Mouse (Mus musculus) midbrain, embryonic 11.5 days (tissue): Measurements from ENCODE around the gene Ren1. TPM values are rescaled to one million over a fixed set of nuclear protein-coding genes. Genes with fewer than 3 reads are reported as not detected.

Experiments used
- ATAC-seq: fragments of 200-750 bp; cut with Nextera tagmentation; 2 replicates; pipeline ENCODE4 v1.8.0; 2017; ENCODE audit warnings: moderate TSS enrichment, moderate library complexity; ENCODE audit not compliant: low FRiP score
- DNase-seq: peaks from one replicate; pipeline ENCODE4 v3.0.0; 2015; ENCODE audit warnings: low spot score; ENCODE audit errors: missing footprints
- H3K27ac ChIP-seq: fragments of 300-500 bp; sonication (generic); 2 replicates; pipeline ENCODE4 v1.5.1; 2014; ENCODE audit warnings: low read depth, low read length
- H3K27me3 ChIP-seq: fragments of 300-500 bp; sonication (generic); 2 replicates; pipeline ENCODE4 v1.6.1; 2014; ENCODE audit warnings: mild to moderate bottlenecking, low read length, moderate library complexity, mixed read lengths; ENCODE audit not compliant: control insufficient read depth, insufficient read depth
- H3K36me3 ChIP-seq: fragments of 300-500 bp; sonication (generic); 2 replicates; pipeline ENCODE4 v1.6.1; 2014; ENCODE audit warnings: mild to moderate bottlenecking, low read length, moderate library complexity, mixed read lengths; ENCODE audit not compliant: control insufficient read depth, insufficient read depth
- H3K4me1 ChIP-seq: fragments of 300-500 bp; sonication (generic); 2 replicates; pipeline ENCODE4 v1.6.1; 2014; ENCODE audit warnings: low read length; ENCODE audit not compliant: control insufficient read depth, insufficient read depth
- H3K4me2 ChIP-seq: fragments of 300-500 bp; sonication (generic); 2 replicates; pipeline ENCODE4 v1.6.1; 2014; ENCODE audit warnings: mild to moderate bottlenecking, moderate library complexity
- H3K4me3 ChIP-seq: fragments of 300-500 bp; sonication (generic); 2 replicates; pipeline ENCODE4 v1.5.1; 2014; ENCODE audit warnings: low read depth, low read length
- H3K9ac ChIP-seq: fragments of 300-500 bp; sonication (generic); 2 replicates; pipeline ENCODE4 v1.6.1; 2014; ENCODE audit warnings: low read length
- H3K9me3 ChIP-seq: fragments of 300-500 bp; sonication (generic); 2 replicates; pipeline ENCODE4 v1.6.1; 2016; ENCODE audit warnings: low read length; ENCODE audit not compliant: control insufficient read depth
- WGBS: fragments of 180-500 bp; shearing (Covaris S2); extraction: QIAGEN DNeasy Blood & Tissue Kit; methylation state at CpG from one replicate; pipeline ENCODE4 v1.1.7; 2014; 5-methylcytosine and 5-hydroxymethylcytosine counted together
- polyA plus RNA-seq: library from polyadenylated mRNA; unstranded; fragments of >200 nt; fragmentation: Nextera tagmentation; extraction: Ambion mirVana; gene quantifications from 2 replicates; pipeline ENCODE4 v1.2.1, GENCODE M21; 2014

Gene Ren1
- polyA plus RNA-seq, 1 experiment from 2014 or later, result not detected

DNA sequence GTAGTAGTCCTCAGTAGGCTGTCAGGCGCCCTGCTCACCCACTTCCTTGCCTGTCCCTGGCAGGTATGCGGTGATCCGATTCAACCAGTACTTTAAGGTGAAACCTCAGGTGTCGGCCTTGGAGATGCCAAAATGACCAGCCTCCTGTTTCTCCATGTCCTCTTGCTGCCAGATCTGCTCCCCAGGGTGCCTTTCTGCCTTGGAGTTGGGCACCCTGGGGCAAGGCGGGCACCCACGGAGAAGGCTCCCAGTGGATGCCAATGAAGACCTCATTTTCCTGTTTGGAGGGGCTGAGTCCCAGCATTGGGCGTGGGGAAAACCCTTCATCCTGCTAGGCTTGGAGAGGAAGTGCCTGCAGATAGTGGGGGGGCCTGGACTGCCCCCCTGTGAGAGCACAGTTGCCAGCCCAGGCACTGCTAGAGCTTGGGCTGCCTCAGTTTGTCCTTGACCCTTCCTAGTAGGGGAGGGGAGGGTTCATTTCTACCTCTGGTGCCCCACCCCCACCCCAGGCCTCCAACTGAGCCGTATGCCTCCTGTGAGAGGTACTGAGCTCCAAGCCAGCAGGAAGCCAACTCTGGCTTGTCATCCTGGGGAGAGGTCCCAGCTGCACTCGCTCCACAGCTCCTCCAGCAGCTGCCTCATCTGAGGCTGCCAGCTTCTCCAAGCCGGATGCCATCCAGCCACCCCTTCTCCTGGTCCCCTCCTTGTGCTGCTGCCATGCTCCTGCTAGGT, 29.1 kb downstream of the Ren1 start:
- no peaks in the 10 kb centered on the region for H3K9me3 ChIP-seq
- ATAC-seq (no peak), DNase-seq (no peak)
- WGBS, result 60% methylated on average over 10 of the region's 10 CpGs
- no peak overlapping the region for H3K9ac ChIP-seq
- H3K4me2 ChIP-seq, result no peak overlapping the region
- H3K4me3 ChIP-seq, result no peak overlapping the region
- H3K27me3 ChIP-seq, result no peaks in the 10 kb centered on the region
- H3K4me1 ChIP-seq, result peaks cover 5% of the 10 kb centered on the region
- H3K36me3 ChIP-seq, result peaks cover 4% of the 10 kb centered on the region; the same call in 1 of the 2 replicates
- H3K27ac ChIP-seq, result no peak overlapping the region

DNA sequence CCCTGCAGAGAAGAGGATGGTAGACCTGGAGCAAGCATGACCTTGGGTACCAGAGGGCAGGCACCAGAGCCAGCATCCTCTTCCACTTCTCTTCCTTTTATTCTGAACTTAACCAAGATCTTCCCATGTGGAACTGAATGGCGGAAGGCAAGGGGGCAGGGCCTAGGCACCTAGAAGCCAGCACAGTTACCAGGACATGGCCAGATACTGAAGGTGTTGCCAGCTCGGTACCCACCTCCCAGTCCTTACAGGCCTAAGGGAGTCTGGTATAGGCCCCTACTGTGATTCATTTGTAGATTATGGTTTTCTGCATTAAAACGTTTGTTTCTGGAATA, 29.6 kb downstream of the Ren1 start:
- Histone ChIP-seq H3K4me1 (peaks cover 5% of the 10 kb centered on the region), H3K9me3 (no peaks in the 10 kb centered on the region), H3K27me3 (no peaks in the 10 kb centered on the region), H3K27ac (no peak overlapping the region), H3K4me3 (no peak overlapping the region), H3K9ac (no peak overlapping the region), H3K36me3 (peaks cover 9% of the 10 kb centered on the region; the same call in 1 of the 2 replicates), H3K4me2 (no peak overlapping the region)
- WGBS, result 71% methylated on average over 3 of the region's 3 CpGs
- DNase-seq (no peak), ATAC-seq (no peak)

DNA sequence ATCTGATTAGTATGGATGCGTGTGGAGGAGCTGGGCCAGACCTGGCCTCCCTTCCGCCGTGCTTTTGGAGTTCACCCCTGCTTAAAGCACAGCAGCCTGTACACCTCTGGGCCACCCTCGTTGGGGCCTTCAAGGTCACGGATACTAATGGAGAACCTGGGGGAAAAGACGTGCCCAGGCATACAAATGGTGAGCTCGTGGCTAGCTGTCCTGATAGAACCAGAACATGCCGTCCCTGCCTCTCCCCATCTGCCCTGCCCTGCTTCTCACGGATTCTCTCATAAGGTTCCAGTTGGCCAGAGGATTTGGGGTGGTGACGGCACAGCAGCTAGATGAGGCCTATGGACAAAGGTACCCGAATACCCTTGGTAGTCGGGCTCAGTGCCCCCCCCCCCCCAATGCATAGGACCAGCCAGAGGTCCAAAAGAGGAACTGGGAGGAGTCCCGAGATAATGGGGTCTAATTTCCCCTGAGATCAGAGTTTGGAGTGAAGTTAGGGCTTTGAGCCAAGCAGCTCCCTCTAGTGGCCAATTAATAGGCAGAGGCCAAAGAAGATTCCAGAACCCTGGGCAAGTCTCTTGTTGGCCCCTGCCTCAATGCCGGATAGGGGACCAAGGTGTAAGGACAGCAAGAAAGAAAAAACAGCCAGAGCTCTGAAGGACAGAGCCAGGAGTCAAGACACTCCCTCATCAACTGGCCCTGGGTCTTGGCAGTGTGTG, 30.2 kb downstream of the Ren1 start:
- DNase-seq (peak; percentile 94), ATAC-seq (no peak)
- Histone ChIP-seq H3K4me2 (no peak overlapping the region), H3K9me3 (no peaks in the 10 kb centered on the region), H3K27me3 (no peaks in the 10 kb centered on the region), H3K4me3 (no peak overlapping the region), H3K27ac (no peak overlapping the region), H3K4me1 (peaks cover 8% of the 10 kb centered on the region), H3K9ac (no peak overlapping the region), H3K36me3 (peaks cover 9% of the 10 kb centered on the region; the same call in 1 of the 2 replicates)
- WGBS, result 73% methylated on average over 14 of the region's 14 CpGs

DNA sequence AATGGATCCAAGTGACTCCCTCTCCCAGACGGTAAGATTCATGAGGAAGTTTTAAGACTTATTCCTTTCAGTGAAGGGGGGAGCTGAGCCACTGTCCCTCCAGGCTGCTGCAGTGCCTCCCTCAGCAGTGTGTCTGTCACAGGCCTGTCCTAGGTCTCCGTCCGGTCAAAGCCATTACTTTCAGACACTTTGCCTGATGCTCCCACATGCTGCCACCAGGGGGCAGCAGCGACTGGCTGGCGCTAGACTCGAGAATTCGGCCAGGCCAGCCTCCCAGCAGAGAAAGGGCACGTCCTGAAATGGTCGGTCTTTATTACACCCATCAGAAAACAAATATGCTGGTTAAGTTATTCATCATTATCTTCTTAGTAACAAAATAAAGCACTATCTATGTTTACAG, 31.7 kb downstream of the Ren1 start:
- ATAC-seq (peak; percentile 36), DNase-seq (peak; percentile 99)
- 6% methylated on average over 9 of the region's 9 CpGs for WGBS
- Histone ChIP-seq H3K9me3 (no peaks in the 10 kb centered on the region), H3K9ac (no peak overlapping the region), H3K36me3 (peaks cover 12% of the 10 kb centered on the region; the same call in 1 of the 2 replicates), H3K27ac (no peak overlapping the region), H3K4me2 (no peak overlapping the region), H3K4me3 (no peak overlapping the region), H3K4me1 (peaks cover 23% of the 10 kb centered on the region), H3K27me3 (no peaks in the 10 kb centered on the region)

DNA sequence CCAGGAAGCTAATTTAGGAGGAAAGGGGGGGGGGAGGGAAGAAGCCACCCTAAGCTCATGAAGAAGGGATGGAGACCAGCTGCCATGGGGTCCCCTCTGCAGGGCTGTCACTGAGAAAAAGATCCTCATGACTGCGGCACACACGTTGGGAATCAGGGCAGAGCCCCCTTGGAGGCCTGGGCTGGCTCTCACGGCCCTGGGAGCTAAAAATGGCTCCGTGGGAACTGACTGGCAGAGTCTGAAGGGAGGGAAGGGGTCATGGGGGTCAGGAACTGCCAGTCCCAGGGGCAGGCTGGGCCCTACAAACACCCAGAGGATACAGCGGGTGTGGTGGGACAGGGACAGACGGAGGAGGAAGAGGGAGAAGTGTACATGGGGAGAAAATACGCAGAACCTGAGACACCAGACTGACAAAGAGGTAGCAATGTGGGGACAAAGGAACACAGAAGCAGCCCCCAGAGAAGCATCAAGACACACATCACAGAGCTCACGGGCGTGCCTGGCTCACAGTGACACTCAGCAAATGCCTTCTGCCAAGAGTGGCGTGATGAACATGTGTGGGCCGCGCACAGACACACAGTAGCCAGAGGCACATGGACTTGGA, 32.3 kb downstream of the Ren1 start:
- H3K4me2 ChIP-seq, result no peak overlapping the region
- peaks cover 12% of the 10 kb centered on the region; the same call in 1 of the 2 replicates for H3K36me3 ChIP-seq
- peak overlapping the region; percentile 37 for H3K9ac ChIP-seq
- no peaks in the 10 kb centered on the region for H3K27me3 ChIP-seq
- DNase-seq (peak; percentile 92), ATAC-seq (no peak)
- no peaks in the 10 kb centered on the region for H3K9me3 ChIP-seq
- H3K27ac ChIP-seq, result peak overlapping the region; percentile 63
- WGBS, result 61% methylated on average over 12 of the region's 12 CpGs
- H3K4me1 ChIP-seq, result peaks cover 27% of the 10 kb centered on the region
- no peak overlapping the region for H3K4me3 ChIP-seq

DNA sequence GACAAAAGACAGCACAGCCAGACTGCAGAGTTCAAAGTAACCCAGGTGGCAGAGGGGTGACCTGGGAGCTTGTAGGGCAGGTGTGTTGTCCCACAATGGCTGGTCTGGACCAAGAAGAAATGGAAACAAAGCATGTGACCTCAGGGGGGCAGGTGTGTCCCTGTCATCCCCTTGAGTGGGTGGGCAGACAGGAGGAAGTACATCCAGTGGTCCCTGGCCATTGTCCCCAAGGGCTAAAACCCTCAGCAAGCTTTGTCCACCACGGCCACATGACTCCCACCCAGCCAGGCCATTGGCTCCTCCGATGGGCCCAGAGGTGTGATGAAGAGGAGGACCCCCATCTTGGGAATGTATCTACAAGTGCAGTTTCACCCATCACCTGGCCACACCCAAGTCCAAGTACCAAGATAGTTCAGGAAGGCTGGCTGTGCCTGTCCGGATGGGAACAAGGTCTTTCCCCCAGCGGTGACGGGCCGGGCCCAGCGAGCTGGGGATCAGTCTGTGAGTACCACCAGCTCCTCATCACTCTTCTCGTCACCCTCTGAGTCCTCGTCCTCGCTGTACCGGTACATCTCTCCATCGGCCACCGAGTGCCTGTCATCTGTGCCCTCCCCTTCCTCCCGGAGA, 33.0 kb downstream of the Ren1 start:
- Histone ChIP-seq H3K9me3 (no peaks in the 10 kb centered on the region), H3K4me1 (peaks cover 27% of the 10 kb centered on the region), H3K27ac (peak overlapping the region; percentile 63), H3K36me3 (peaks cover 12% of the 10 kb centered on the region; the same call in 1 of the 2 replicates), H3K27me3 (no peaks in the 10 kb centered on the region), H3K9ac (peak overlapping the region; percentile 37), H3K4me2 (no peak overlapping the region), H3K4me3 (no peak overlapping the region)
- no peak for ATAC-seq
- WGBS, result 94% methylated on average over 14 of the region's 14 CpGs
- no peak for DNase-seq

DNA sequence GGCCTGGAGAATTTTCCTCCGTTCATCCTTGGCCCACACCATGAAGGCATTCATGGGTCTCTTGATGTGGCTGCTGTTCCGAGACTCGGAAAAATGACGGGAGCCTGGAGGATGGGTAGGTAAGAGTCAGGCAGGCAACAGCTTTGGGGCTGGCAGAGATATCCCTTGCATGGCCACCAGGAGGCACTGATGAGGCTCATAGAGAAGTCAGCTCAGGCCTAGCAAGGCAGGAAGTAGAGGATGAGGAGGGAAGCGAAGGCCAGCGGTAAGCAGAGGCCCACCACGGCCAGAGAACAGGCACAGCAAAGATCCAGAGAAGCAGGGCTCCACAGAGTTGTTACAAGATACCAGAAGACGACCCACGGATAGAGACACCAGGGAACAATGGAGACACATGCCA, 35.2 kb downstream of the Ren1 start:
- peak overlapping the region; percentile 21; the same call in 1 of the 2 replicates for H3K27ac ChIP-seq
- H3K36me3 ChIP-seq, result peaks cover 15% of the 10 kb centered on the region; the same call in 1 of the 2 replicates
- ATAC-seq (peak; percentile 28), DNase-seq (peak; percentile 98)
- peak overlapping the region; percentile 15 for H3K4me2 ChIP-seq
- H3K4me3 ChIP-seq, result no peak overlapping the region
- H3K27me3 ChIP-seq, result no peaks in the 10 kb centered on the region
- no peaks in the 10 kb centered on the region for H3K9me3 ChIP-seq
- WGBS, result 33% methylated on average over 9 of the region's 9 CpGs
- peak overlapping the region; percentile 39 for H3K9ac ChIP-seq
- H3K4me1 ChIP-seq, result peaks cover 27% of the 10 kb centered on the region

DNA sequence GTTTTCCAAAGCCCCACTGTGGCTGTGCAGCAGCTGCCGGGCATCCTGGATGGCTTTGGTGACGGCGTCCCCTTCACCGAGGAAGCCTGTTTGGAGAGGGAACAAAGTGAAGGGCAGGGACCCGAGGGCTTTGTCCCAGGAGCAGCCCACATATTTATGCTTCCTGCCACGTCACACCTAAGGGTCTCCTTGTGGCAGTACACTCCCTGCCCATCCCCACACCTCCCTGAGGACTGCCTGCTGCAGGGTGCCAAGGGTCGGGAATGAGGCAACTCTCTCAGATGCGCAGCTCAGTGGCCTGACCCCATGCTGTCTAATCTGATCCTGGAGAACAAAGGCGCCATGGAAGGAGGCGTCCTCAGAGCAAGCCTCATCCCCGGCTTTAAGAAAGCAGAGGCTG, 35.9 kb downstream of the Ren1 start:
- peaks cover 19% of the 10 kb centered on the region for H3K36me3 ChIP-seq
- ATAC-seq, result peak; percentile 28; the same call in 1 of the 2 replicates
- no peaks in the 10 kb centered on the region for H3K27me3 ChIP-seq
- 18% methylated on average over 11 of the region's 11 CpGs for WGBS
- no peak overlapping the region for H3K4me3 ChIP-seq
- no peak overlapping the region for H3K4me2 ChIP-seq
- peak; percentile 92 for DNase-seq
- peak overlapping the region; percentile 21; the same call in 1 of the 2 replicates for H3K27ac ChIP-seq
- peak overlapping the region; percentile 39 for H3K9ac ChIP-seq
- H3K4me1 ChIP-seq, result peaks cover 27% of the 10 kb centered on the region
- H3K9me3 ChIP-seq, result no peaks in the 10 kb centered on the region
